Mouse (Mus musculus) brain, adult 2 months (tissue): ENCODE data around the gene Ralgapb.

Experiments
- DNase-seq: peaks from one replicate; pipeline ENCODE4 v3.0.0; 2011; ENCODE audit warnings: low read depth, low spot score

Ralgapb gene

GRCm38 (mm10) chr2:158513821-158514336 is 104.2 kb downstream of the Ralgapb start:
- no peak for DNase-seq

- peak; percentile 43 for DNase-seq
Measured at GRCm38 (mm10) chr2:158518583-158518982, 108.9 kb downstream of the Ralgapb start.

- DNase-seq: no peak
Measured at GRCm38 (mm10) chr2:158519071-158519470, 109.4 kb downstream of the Ralgapb start.

- no peak for DNase-seq
Measured at GRCm38 (mm10) chr2:158519800-158520199, 110.2 kb downstream of the Ralgapb start.

- DNase-seq: no peak
Measured at GRCm38 (mm10) chr2:158523060-158523459, 113.4 kb downstream of the Ralgapb start.

GRCm38 (mm10) chr2:158524129-158524860 is 114.6 kb downstream of the Ralgapb start:
- DNase-seq: peak; percentile 28

- DNase-seq: peak; percentile 81
Measured at GRCm38 (mm10) chr2:158534090-158534489, 124.4 kb downstream of the Ralgapb start.

GRCm38 (mm10) chr2:158534559-158534958 is 124.9 kb downstream of the Ralgapb start:
- no peak for DNase-seq

GRCm38 (mm10) chr2:158539433-158540305 is 130.0 kb downstream of the Ralgapb start:
- peak; percentile 52 for DNase-seq

GRCm38 (mm10) chr2:158541286-158541685 is 131.6 kb downstream of the Ralgapb start:
- no peak for DNase-seq

- no peak for DNase-seq
Measured at GRCm38 (mm10) chr2:158545266-158545665, 135.6 kb downstream of the Ralgapb start.

GRCm38 (mm10) chr2:158546751-158547150 is 137.1 kb downstream of the Ralgapb start:
- DNase-seq: peak; percentile 81
